Mouse (Mus musculus) lung, adult 18-20 months (tissue): ENCODE data around the gene Cpn2.

Experiments used
- DNase-seq, 2 experiments: peaks; one replicate each; pipeline ENCODE4 v3.0.0; 2022; ENCODE audit warnings: mixed read lengths in 2 of 2

The Cpn2 gene

DNA sequence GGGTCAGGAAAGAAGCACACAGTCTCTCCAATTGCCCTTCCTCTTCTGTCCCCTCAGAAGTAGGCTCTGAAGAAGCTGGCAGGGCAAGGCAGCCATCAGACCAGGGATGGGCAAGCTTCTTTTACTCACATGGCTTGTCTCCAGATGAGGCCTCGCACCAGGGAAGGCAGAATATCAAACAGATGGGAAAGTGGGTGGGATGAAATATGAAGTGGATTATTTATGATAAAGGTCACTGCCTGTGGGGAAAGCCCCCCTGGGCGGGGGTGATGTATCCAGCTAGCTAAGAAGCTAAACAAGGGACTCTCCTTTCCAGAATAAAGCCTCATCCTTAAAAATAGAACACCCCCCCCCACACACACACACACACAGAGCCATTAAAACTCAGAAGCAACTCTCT, 31.7 kb downstream of the Cpn2 start:
- DNase-seq = no peak

- no peak for DNase-seq
These were observed 32.4 kb downstream of the Cpn2 start for GRCm38 (mm10) chr16:30234636-30235546.

DNA sequence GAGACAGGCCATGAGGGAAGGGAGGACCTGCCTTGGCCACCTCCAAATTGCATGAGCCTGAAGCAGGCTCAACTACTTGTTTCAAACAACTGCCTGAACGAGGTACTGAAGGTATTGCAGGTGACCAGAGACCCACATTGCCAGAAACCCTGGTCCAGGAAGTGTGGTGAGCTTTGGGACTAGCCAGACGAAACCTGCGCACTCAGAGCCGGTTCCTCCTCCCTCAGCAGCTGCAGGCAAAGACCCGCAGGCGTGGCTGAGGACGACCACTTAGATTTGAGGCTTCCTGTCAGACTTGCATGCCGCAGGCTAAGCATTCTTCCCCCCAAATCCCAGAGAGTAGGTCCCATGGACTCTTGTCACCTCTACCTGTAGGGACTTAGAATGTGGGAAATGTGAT, 33.2 kb downstream of the Cpn2 start:
- DNase-seq = no peak

GRCm38 (mm10) chr16:30231882-30232604, 35.3 kb downstream of the Cpn2 start:
- no peak for DNase-seq

GRCm38 (mm10) chr16:30227352-30227751, 39.9 kb downstream of the Cpn2 start:
- no peak for DNase-seq

DNA sequence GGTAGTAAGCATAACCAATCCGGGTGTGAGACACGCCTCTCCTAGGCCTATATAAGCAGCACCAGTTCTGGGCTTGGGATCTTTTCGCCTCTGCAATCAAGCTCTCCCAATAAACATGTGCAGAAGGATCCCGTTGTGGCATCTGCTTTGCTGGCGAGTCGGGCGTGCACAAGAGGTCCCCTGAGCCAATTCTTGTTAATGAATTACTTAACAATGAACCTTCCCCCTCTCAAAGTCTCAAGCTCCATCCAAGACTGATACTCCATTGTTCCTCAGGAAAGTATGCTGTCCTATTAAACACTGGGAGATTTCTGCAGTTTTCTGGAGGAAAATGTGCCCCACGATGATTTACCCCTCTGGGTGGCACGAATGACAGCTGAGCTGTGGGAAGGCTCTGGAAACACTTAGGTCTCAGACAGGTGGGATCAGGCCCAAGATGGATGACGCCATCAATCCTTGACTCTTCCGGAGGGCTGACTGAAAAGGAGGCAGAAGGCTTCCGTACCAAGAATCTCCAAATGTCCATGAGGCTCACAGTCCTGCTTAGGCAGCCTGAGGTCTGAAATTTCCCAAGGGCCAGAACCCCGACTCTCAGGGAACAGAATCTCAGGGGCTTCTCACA, 46.0 kb downstream of the Cpn2 start:
- no peak for DNase-seq

DNA sequence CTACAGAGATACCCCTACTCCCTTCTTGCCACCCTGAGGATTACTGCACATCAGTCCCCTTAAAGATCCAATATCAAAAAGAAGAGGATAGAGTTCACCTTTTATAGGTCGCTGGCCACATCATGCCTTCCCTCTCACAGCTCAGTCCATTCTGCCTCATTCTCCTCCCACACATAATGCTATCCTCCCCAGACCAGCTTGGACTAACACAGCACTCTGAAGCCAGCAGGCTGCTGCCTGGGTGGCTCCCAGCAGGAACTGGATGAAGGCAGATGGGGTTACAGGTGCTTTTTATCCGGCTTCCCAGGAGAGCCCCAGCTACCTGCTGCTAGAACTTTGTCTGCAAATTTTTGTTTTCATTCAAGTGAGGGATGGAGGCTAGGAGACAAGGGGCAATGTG, 51.5 kb downstream of the Cpn2 start:
- DNase-seq = no peak

GRCm38 (mm10) chr16:30213644-30214043, 53.7 kb downstream of the Cpn2 start:
- no peak for DNase-seq

DNA sequence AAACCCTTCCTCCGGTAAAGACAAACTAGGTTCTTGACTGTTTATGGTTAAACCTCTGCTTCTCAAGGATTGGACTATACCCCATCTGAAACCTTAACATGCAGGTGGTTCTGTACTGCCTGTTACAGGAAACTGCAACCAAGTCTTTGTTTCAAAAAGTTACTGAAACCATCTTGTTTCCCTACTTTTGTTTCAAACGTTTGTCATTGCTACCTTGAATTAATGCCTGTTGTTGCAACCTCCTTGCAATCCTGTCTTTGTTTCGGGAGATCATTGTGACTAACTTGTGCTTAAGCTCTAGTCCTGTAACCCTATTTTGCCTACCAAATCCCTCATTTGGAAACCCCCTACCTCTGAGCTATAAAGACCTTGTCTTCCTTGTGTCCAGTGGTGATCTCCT, 55.3 kb downstream of the Cpn2 start:
- DNase-seq = no peak

DNA sequence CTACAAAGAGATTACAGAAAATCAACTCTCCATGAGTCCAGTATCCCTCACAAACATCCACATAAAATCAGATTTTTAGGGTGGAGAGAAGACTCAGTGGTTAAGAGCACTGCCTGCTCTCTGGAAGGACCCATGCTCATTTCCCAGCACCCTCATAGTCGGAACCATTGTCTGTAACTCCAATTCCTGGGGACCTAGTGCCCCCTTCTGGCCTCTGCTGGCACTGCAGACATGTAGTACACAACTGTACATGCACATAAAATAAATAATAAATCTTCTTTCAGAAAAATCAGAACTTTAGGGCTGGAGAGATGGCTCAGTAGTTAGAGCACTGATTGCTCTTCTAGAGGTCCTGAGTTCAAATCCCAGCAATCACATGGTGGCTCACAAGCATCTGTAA, 58.0 kb downstream of the Cpn2 start:
- DNase-seq = no peak

DNA sequence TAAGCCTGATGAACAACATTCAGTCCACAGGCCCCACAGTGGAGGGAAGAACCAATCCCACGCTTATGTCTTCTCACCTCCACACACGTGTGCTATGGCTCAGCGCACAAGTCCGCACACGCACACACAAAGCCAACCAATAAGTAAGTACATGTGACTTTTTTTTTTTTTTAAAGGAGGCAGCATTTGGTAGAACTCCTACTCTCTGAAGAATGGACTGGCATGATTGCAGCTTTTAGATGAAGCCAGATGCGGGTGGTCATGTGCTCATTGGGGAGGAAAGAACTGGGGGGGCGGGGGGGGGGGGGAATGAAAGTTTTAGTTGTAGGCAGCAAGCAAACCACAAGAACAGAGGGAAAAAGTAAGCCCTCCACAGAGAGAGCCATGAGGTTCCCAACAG, 59.3 kb downstream of the Cpn2 start:
- no peak for DNase-seq

- no peak for DNase-seq
These were observed 60.0 kb downstream of the Cpn2 start for GRCm38 (mm10) chr16:30207111-30207828.
